Mouse (Mus musculus) olfactory bulb, adult 2 months (tissue): ENCODE measurements around the gene Kcnc3.

Experiments used
- CTCF ChIP-seq: fragments of 200-500 bp; IDR thresholded peaks from 2 replicates; pipeline ENCODE4 v1.5.1; 2012; ENCODE audit warnings: low read depth, mild to moderate bottlenecking, low read length, moderate library complexity; ENCODE audit not compliant: insufficient read depth
- POLR2A ChIP-seq: fragments of 200-500 bp; IDR thresholded peaks from 2 replicates; pipeline ENCODE4 v1.6.1; 2012; ENCODE audit warnings: mild to moderate bottlenecking, low read depth, low read length, moderate library complexity; ENCODE audit not compliant: insufficient read depth

- no peak for TF ChIP-seq POLR2A
- no peak for TF ChIP-seq CTCF
Observed at GRCm38 (mm10) chr7:44568803-44569202, 21.7 kb upstream of the Kcnc3 start.
